Mouse (Mus musculus) central nervous system, embryonic 14 days (tissue): ENCODE measurements around the gene Rpp25. TPM values are rescaled to one million over a fixed set of nuclear protein-coding genes. Genes with fewer than 3 reads are reported as not detected.

Experiments
- polyA plus RNA-seq: library from polyadenylated mRNA; depleted of rRNA; stranded (reverse); fragments of >200 nt; gene quantifications from 2 replicates; pipeline ENCODE4 v1.2.3, GENCODE M21; 2012; rRNA removed

Rpp25 gene
- 8.9 and 9.9 TPM in 2 replicates for polyA plus RNA-seq

DNA sequence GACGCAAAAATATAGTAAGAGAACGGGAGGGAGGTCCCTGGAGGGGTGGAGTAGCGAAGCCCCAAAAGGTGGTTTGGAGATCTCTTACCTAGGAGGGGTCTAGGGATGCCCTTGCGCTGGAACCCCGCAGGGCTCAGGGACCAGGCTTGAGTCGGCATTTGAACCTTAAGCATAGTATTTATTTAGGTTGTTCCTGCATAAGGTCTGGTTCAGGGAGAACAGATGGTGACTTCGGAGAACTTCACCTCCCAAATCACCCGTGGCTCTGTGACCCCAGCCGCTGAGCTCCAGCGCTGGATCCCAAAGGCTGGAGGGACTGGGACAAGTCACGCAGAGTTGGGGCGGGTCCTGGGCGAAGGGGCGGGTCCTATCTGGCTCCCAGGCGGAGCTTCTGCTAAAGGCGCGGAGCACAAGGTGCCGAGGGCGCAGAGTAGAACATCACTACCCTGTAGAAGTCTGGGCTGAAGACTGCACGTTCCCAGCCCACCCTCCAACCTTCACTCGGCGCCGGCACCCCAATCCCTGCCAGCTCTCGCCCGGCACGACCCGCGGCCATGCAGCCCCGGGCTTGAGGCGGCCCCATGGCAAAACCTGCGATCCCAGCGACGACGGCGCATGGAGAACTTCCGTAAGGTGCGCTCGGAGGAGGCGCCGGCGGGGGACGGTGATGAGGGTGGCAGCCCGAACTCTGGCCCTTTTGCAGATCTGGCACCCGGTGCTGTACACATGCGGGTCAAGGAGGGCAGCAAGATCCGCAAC lies at the start of gene Rpp25:
TSS of gene Rpp25 (plus strand) at position 405 of the 759 bp plus-strand sequence.

DNA sequence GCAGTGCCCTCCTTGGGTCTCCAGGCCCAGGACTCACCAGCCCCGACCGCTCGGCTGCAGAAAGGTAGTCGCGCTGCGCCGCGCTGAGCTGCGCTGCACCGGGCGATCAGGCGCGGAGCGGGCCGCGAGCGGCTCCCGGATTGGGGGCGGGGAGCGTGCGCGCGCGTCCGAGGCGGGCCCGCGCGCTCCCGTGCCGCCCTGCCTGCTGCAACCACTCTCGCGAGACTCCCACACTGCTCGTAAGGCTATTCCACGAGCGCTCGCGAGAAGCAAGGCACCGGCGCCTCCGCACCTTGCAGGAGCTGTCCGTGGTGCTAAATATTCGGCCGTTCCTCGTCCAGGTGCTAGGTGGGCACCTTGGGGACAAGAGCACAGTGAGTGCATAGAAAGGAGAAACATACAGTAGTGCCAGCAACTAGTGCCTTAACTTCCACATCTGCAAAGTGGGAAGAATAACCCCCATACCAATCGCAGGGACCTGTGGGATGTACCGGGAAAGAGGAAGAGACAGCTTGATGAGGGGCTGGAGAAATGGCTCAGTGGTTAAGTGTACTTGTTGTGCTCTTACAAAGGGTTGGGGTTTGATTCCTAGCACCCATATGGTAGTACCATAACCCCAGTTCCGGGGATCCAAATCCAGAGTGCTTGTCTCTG lies 35.8 kb upstream of the Rpp25 start, which contains the start of gene Scamp5:
TSS of gene Scamp5 (minus strand) at position 165 of the 654 bp plus-strand sequence.

DNA sequence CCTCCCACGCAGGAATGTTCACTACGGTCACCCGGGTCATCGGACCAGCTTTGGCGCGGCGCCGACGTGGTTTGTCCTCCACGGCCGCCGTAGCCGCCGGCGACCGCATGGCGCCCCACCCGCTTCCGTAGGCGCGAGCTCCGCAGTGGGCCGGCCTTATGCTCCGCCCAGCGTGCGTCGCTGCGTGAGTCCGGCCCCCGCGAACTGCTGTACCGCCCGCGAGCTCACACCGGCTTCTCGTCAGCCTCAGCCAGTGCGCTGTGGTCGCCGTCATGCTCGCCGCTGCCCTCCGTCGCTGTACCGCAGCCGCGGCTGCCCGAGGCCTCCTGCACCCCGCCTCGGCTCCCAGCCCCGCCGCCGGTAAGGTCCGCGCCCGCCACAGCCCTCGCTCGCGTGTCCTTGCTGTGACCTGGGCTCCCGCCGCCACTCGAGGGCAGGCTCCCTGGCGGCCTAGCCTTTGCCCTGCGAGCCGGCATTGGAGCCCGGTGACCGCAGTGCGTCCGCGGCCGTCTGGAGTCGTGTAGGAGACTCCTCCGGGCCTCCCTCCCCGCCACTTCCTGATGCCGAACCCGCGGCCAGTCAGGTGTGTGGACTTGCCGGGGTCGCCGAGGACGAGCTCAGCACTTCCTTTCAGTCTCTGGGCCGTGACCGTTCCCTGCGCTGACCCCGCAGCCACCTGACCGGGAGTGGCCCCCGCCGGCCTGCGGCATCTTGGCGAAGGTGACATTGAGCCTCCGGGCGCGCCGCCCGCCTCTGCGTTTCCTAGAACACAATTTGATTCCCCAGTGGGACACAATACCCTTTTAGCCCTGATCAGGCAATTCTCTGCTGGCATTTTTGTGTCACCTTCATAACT lies 17.5 kb downstream of the Rpp25 start, which contains the start of gene Cox5a:
TSS of gene Cox5a (plus strand) at position 219 of the 856 bp plus-strand sequence.

DNA sequence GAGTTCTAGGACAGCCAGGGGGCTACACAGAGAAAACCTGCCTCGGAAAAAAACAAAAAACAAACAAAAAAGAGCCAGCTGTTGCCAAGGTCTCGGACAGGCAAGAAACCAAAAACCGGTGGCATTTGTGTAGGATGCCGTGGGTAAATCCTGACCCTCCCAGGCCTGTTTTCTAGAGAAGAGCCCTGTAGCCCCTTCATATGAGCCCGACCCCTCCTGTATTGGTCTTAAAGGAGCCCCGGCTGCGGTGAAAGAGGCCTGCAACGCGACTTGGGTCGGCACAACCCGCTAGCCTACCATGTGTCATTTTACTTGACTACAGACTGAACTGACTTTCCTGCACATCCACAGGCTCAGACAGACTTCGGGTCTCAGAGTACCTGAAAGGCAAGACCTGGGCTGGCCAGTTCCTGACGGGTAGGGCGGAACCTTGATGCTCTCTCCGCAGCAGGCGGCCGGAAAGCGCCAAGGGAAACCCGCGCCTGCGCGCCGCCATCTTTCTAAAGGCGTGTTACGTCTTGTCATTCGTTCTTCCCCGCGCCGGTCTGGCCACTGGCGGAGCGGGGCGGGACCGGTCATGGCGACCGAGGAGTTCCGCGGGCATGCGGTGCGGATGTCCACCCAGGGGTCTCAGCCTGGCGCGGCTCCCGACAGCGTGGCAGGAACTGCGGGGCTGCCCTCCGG lies 33.4 kb downstream of the Rpp25 start, which contains the start of gene Fam219b:
TSS of gene Fam219b (plus strand) at position 485 of the 684 bp plus-strand sequence.

DNA sequence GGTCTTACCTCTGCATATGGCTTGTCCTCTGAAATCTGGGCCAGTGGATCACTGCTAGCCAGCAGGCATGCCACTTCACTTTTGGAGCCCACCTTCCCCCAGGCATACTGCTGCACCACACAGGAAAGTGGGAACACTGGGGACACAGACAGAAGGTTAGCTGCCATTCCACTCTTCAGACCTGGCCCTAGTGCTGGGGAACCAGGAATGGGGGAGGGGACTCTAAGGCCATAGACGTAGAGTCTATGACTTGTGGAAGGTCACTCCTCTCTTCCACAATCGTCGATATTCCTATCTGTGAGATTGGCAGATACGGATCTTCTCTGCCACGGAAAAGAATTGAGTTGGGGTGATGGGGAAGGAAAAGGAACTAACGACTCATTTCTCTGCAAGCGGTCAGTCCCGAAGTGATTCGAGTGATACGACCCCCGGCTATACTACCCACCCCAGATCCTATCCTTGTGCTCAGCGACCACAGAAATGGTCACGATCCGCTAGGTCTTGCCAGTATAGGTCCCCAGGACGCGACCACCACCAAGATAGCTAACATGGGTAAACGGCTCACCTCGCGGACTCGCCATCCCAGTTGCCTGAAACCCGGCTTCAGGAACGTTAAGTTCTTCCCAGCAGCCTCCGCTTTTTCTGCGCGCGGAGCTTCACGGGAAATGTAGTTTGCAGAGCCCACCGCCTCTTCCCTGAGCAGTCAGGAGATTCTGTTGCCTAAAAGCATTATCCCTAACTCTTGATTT lies 48.5 kb downstream of the Rpp25 start, which contains the start of gene Mpi:
TSS of gene Mpi (minus strand) at position 625 of the 749 bp plus-strand sequence.

Other genes starting within 250 kb of the Rpp25 start
- 3.3 and 4.1 TPM in 2 replicates for gene 1700017B05Rik, start 241.4 kb upstream of the Rpp25 start, polyA plus RNA-seq
- gene Ppcdc, start 63.9 kb upstream of the Rpp25 start, polyA plus RNA-seq: 17.6 and 19.2 TPM in 2 replicates
- 158 and 168 TPM in 2 replicates for gene Scamp5, start 36.0 kb upstream of the Rpp25 start, polyA plus RNA-seq
- 281 and 304 TPM in 2 replicates for gene Cox5a, start 17.2 kb downstream of the Rpp25 start, polyA plus RNA-seq
- 14.1 and 15.3 TPM in 2 replicates for gene Fam219b, start 33.5 kb downstream of the Rpp25 start, polyA plus RNA-seq
- 73.2 and 77.8 TPM in 2 replicates for gene Mpi, start 48.7 kb downstream of the Rpp25 start, polyA plus RNA-seq
- gene Scamp2, start 56.9 kb downstream of the Rpp25 start, polyA plus RNA-seq: 64.7 and 67.9 TPM in 2 replicates
- 34.6 and 42.8 TPM in 2 replicates for gene Ulk3, start 85.4 kb downstream of the Rpp25 start, polyA plus RNA-seq
- 0.19 and 0.42 TPM in 2 replicates for gene Cplx3, start 102.3 kb downstream of the Rpp25 start, polyA plus RNA-seq
- 0.05 TPM in 1 of 2 replicates, not detected in the other for gene Lman1l, start 116.7 kb downstream of the Rpp25 start, polyA plus RNA-seq
- 114 and 117 TPM in 2 replicates for gene Csk, start 149.6 kb downstream of the Rpp25 start, polyA plus RNA-seq
- gene Cyp1a2, start 179.7 kb downstream of the Rpp25 start, polyA plus RNA-seq: not detected in 2 replicates
- 0.05 and 0.06 TPM in 2 replicates for gene Cyp1a1, start 183.9 kb downstream of the Rpp25 start, polyA plus RNA-seq
- 19.5 and 21.2 TPM in 2 replicates for gene Edc3, start 204.5 kb downstream of the Rpp25 start, polyA plus RNA-seq